Mouse (Mus musculus): ENCODE results near the gene Arl6ip4.

Gene Arl6ip4

DNA sequence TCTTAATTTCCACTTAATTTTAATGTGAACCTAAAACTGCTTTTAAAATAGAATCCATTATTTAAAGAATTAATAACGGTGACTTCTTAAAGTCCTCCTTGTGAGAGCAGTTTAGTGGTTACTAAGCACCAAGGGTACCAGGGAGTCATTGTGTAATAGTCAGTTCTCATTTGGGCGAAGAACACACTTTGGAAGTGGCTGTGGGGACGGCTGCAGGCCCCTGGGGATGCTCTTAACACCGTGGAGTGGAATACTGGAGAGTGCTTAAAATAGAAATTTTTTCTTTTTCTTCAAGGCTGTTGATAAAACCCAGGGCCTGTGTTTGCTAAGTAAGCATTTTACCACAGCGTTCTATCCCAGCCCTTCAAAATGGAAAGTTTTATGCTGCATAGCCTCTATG is 40.1 kb downstream of the Arl6ip4 start:
- DNase-seq (ENCODE audit: low spot score) = no peak

DNA sequence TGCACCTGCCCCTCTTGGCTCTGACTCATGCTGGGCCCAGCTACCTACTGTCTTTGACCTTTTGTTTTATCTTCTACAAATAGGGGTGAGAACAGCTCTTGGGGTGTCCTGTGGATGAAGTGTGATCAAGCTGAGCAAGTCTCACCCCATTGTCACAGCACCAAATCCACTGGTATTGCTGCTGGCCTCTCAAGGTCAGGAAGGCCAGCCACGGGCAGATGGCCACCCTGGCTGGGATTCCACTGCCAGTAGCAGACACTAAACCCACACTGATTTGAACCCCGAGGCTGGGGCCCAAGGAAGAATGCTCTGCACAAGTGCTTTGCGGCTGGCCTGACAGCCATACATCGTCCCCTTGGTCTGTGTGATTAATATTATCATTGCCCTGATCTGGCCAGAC is 42.4 kb downstream of the Arl6ip4 start:
- DNase-seq (ENCODE audit: low spot score) = no peak

DNA sequence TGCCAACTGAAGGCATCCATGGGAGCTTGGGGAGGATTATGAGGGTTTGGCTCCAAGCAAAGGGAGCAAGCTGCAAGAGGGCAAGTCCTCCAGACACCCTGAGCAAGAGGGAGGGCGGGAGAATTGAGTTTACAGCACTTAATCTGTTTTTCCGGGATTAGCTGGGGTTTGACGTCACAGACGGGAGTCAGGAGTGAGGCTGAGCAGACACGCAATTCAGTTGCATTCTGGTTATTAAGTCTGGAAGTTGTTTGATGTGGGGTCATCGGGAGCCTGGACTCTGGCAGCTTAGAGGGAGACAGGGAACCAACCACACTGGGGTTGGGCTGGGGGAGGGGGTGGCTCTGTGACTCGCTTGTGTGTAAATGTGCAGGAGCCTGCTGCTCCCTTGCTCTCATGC is 43.6 kb downstream of the Arl6ip4 start:
- no peak for DNase-seq (ENCODE audit: low spot score)

DNA sequence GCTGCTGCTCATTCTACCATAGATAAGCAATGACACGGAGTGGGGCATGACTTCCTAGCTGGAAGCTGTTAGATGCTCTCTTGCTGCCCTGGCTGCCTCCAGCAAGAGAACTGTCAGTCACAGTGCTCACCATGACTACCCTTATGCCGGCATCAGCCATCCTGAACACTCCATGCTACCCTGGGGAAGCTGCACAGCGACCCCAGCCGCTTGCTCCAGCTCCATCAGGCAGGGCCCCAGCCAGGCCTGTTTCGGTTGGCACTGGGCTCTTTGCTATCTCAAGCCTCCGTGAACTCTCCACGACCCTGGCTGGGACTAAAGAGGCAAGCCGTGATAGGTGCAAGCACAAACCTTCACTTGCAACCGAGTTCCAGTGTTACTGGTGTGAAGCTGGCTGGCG is 45.9 kb downstream of the Arl6ip4 start:
- DNase-seq (ENCODE audit: low spot score) = no peak

DNA sequence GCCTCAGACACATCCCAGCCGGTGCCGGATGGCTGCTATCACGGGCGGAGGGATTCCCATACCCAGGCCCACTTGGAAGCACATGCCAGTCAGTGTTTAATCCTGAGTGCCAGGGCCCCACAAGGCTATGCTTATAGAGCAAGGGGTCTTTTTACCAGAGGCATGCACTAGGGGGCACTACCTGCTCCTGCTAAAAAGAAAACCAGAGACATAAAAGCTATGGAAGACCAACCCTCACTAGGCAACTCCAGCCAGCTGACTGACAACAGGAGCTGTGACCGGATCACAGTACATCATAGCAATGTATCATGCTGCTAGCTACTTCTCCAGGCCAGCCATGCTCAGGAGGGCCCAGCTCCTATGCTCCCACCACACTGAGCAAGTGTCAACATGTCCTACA is 46.7 kb downstream of the Arl6ip4 start:
- no peak for DNase-seq (ENCODE audit: low spot score)

DNA sequence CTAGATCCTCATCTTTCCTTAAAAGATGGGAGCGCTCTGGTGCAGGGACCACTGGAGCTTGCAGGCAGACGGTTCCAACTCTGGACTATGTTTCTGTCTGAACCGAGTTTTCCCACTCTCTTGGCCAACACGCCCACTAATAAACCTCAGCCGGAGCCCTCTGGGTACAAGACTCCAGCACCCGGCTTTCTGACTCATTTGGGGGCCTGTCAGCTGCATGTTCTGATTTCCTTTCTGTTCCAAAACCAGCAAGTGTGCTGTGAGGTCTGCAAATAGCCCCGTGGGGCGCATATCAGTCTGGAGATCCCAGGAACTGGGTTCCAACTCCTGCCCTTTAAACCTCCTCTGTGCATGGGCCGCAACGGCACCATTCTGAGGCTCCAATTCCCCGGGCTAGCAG is 47.6 kb downstream of the Arl6ip4 start:
- no peak for DNase-seq (ENCODE audit: low spot score)

DNA sequence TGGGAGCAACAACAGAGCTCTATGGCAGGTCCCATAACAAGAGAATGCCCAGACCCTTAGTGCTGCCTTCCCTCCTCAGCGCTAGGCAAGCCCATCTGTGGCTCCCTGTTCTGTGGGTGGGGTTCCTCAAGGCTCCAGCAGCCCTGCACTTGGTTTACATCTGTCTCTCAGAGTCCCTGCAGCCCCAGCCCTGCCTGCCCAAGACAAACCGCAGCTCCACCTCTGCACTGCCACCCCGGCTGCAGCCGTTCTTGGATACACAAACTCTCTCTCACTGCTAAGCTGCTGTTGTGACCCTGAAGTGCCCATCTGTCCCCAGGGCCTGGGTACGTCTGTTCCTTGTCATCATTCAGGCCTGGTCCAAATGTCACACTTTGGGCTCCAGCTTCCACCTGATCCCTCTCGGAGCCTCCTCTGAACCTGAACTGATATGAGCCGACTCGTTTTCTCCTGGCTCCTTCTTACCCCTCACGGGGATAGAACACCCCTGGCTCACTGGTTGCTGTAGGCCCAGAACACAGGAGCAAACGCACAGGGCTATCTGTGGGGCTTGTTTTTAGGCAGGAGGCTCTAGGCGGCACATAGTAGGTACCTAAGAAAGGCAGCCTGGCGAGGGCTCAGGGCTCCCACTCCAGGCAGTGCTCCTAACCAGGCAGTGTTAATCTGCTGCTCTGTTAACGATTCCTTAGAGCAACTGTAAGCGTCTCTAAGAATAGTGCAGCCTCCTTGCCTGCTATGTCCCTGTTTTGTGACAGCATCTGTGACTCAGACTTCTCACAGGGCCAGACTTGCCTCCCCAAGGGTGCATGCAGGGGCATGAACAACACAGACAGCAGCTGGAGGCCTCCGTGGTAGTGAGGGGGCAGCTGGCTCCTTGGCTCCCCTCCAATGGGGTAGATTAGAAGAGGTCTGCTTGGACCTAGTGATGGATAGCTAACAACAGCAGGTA is 50.0 kb downstream of the Arl6ip4 start:
- DNase-seq (ENCODE audit: low spot score) = no peak

DNA sequence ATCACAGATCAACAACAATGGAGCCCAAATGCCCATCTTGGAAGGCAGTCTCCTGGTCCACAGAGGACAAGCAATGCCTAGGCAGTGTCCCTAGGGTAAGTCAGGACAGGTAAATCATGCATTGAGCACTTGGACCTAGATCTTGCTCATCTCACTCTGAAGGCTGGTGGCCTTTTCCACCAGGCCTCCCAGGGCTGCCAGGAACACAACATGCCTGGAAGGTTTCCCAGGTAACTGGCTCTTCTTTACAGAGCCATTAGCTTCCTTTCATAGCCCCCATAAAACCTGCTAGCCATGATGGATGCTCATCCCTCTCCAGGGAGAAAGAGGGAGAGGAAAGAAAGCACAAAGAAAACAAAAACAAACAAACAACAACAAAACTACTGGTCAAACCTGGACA is 50.9 kb downstream of the Arl6ip4 start:
- DNase-seq (ENCODE audit: low spot score) = no peak

DNA sequence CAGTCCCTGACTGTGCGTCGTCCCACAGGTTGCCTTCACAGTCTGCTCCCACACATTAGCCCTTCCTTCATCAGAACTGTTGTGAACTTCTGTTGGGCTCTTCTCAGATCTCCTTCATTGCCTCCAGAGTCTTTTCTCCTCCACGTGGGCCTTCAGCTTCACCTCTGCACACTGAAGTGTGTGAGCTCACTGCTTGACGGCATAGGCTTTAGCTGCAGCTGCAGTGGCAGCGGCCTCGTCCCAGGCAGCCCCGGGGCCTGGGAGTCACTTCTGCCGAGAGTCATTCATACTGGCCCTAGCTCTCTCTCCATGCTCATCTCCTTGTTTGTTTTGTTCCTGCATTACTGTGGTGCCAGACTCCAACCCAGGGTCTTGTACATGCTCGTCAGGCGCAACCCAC is 51.7 kb downstream of the Arl6ip4 start:
- DNase-seq (ENCODE audit: low spot score) = no peak
